Mouse (Mus musculus): Measurements from ENCODE around the gene Fam45a. TPM values are rescaled to one million over a fixed set of nuclear protein-coding genes. Genes with fewer than 3 reads are reported as not detected.
"Not testable (repeated sequence)": the region's sequence is repeated elsewhere in the genome, so short reads cannot be mapped to it uniquely, and the experiment has no call there.

Fam45a gene
- polyA plus RNA-seq, 1 experiment from 2014 or later = 48.3 TPM

DNA sequence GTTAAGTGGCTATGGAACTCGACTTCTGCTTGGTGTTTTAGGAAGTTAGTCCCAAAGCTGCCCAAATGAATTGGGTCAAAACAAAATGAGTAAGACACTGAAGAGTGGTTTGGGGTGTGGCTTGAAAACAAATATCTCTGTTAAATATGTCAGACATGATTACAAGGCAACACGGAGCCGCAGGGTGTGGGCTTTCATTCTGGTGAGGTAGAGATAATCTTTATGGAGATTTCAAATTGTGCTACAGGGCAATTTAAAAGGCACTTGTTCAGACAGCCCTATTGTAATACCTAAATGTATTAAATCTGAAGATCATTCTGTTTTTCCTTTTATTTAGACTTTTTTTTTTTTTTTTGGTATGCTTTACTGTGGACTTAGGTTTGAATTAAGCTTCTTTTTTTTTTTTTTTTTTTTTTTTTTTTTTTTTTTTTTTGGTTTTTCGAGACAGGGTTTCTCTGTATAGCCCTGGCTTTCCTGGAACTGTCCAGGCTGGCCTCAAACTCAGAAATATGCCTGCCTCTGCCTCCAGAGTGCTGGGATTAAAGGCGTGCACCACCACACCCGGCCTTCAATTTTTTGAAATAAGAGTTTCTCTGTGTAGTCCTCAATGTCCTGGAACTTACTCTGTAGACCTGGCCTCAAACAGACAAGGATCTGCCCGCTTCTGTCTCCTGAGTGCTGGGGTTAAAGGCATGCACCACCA is 11.4 kb upstream of the Fam45a start:
- 71% methylated on average over 6 of the region's 7 CpGs for WGBS (ENCODE audit: missing documents)
- H3K27ac ChIP-seq = no peak overlapping the region

GRCm38 (mm10) chr19:60804903-60805302 is 6.5 kb upstream of the Fam45a start:
- no peak overlapping the region for H3K27ac ChIP-seq
- H3K4me3 ChIP-seq (ENCODE audit: inconsistent target) = no peak overlapping the region
- H3K36me3 ChIP-seq (ENCODE audit: inconsistent target) = no peaks in the 10 kb centered on the region
- 34% methylated on average over 2 of the region's 2 CpGs for WGBS (ENCODE audit: missing documents)
- no peaks in the 10 kb centered on the region for H3K79me2 ChIP-seq (ENCODE audit: inconsistent target)

More for the DNA sequence above, 11.4 kb upstream of the Fam45a start:
- Histone ChIP-seq H3K4me3 (ENCODE audit: inconsistent target) (no peak overlapping the region), H3K79me2 (ENCODE audit: inconsistent target) (no peaks in the 10 kb centered on the region), H3K36me3 (ENCODE audit: inconsistent target) (no peaks in the 10 kb centered on the region)

- Histone ChIP-seq H3K36me3 (ENCODE audit: inconsistent target) (peaks cover 7% of the 10 kb centered on the region; the same call in 1 of the 2 replicates), H3K4me3 (ENCODE audit: inconsistent target) (no peak overlapping the region), H3K27ac (no peak overlapping the region), H3K79me2 (ENCODE audit: inconsistent target) (peaks cover 33% of the 10 kb centered on the region)
- 92% methylated on average over 2 of the region's 2 CpGs for WGBS (ENCODE audit: missing documents)
Observed at GRCm38 (mm10) chr19:60809927-60810326, 1.5 kb upstream of the Fam45a start.

GRCm38 (mm10) chr19:60812036-60812389 is 628 bp downstream of the Fam45a start:
- 16% methylated on average over 10 of the region's 10 CpGs for WGBS (ENCODE audit: missing documents)
- Histone ChIP-seq H3K27ac (peak overlapping the region; percentile 52), H3K36me3 (ENCODE audit: inconsistent target) (peaks cover 7% of the 10 kb centered on the region; the same call in 1 of the 2 replicates), H3K79me2 (ENCODE audit: inconsistent target) (peaks cover 48% of the 10 kb centered on the region), H3K4me3 (ENCODE audit: inconsistent target) (peak overlapping the region; percentile 84)

GRCm38 (mm10) chr19:60813133-60813532 is 1.7 kb downstream of the Fam45a start:
- H3K79me2 ChIP-seq (ENCODE audit: inconsistent target) = peaks cover 48% of the 10 kb centered on the region
- WGBS (ENCODE audit: missing documents) = 80% methylated on average over 1 of the region's 6 CpGs
- no peak overlapping the region for H3K4me3 ChIP-seq (ENCODE audit: inconsistent target)

DNA sequence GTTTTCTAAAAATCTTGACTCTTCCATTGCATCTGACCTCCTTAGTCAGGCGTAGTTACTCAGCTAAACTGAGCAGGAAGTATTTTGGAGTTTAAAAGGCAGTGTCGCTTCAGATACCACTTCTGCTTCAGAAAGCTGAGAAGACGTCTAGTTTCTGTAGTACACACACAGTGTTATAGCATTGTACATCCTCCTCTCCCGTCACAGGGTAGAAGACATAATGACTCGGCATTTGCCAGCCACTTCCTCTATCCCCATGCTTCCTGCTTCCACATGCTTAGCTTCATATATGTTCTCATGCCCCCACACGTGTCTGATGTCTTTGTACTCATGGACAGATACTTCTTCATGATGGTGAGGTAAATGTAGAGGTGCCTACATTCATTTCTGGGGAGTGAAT is 7.3 kb downstream of the Fam45a start:
- H3K27ac ChIP-seq = peak overlapping the region; percentile 83
- WGBS (ENCODE audit: missing documents) = 2% methylated on average over 6 of the region's 6 CpGs
- H3K4me3 ChIP-seq (ENCODE audit: inconsistent target) = no peak overlapping the region
- peaks cover 25% of the 10 kb centered on the region; the same call in 1 of the 2 replicates for H3K36me3 ChIP-seq (ENCODE audit: inconsistent target)
- peaks cover 42% of the 10 kb centered on the region for H3K79me2 ChIP-seq (ENCODE audit: inconsistent target)

More at GRCm38 (mm10) chr19:60813133-60813532, 1.7 kb downstream of the Fam45a start:
- Histone ChIP-seq H3K27ac (no peak overlapping the region), H3K36me3 (ENCODE audit: inconsistent target) (peaks cover 7% of the 10 kb centered on the region; the same call in 1 of the 2 replicates)

- peaks cover 52% of the 10 kb centered on the region for H3K36me3 ChIP-seq (ENCODE audit: inconsistent target)
- 86% methylated on average over 1 of the region's 1 CpGs for WGBS (ENCODE audit: missing documents)
Observed at GRCm38 (mm10) chr19:60837747-60838146, 26.4 kb downstream of the Fam45a start.

DNA sequence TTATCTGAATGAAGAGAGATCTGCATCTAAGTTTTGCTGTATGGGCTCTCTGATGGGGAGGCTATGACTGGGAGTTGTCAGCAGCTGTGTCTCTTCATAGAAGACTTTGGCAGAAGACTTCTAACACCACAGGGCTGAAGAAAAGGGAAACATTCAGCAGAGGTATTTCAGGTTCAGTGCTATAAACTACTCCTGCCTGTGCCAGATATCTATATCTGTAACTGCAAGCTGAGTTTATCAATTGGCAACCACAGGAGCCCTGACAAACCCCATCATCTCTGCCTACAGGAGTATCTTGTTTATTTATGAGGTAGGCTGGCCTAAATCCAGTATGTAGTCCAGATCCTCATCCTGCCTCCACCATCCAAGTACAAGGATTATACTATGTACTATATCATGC is 31.9 kb downstream of the Fam45a start:
- Histone ChIP-seq H3K79me2 (ENCODE audit: inconsistent target) (no peaks in the 10 kb centered on the region), H3K4me3 (ENCODE audit: inconsistent target) (no peak overlapping the region), H3K36me3 (ENCODE audit: inconsistent target) (peaks cover 13% of the 10 kb centered on the region; the same call in 1 of the 2 replicates), H3K27ac (no peak overlapping the region)

More at GRCm38 (mm10) chr19:60837747-60838146, 26.4 kb downstream of the Fam45a start:
- H3K79me2 ChIP-seq (ENCODE audit: inconsistent target) = no peaks in the 10 kb centered on the region
- no peak overlapping the region for H3K4me3 ChIP-seq (ENCODE audit: inconsistent target)
- no peak overlapping the region for H3K27ac ChIP-seq

DNA sequence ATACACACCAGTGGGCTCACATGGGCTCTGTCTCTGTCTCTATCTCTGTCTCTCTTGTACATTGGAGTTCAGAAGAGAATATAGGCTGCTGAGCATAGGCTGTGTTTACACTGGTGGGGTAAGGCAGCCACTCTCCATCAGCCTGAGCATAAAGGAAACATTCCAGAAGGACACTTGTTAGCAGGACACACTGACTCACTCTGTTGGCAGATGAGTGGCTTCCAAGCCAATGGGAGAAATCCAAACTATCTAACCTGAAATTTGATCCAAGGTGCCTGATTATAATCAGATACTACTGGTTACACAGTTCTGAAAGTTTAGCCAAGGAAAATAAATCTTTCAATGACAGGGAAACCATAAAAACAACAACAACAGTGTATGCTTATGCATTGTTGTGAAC is 34.3 kb downstream of the Fam45a start:
- Histone ChIP-seq H3K36me3 (ENCODE audit: inconsistent target) (no peaks in the 10 kb centered on the region), H3K79me2 (ENCODE audit: inconsistent target) (no peaks in the 10 kb centered on the region), H3K4me3 (ENCODE audit: inconsistent target) (no peak overlapping the region), H3K27ac (no peak overlapping the region)

GRCm38 (mm10) chr19:60860868-60861700 is 49.7 kb downstream of the Fam45a start, which contains the start of gene Sfxn4:
Sfxn4 (minus strand) TSS chr19:60861479.
- WGBS (ENCODE audit: missing documents) = 2% methylated on average over 30 of the region's 30 CpGs
- H3K4me3 ChIP-seq (ENCODE audit: inconsistent target) = peak within 1 kb of the TSS; percentile 69
- peak within 1 kb of the TSS; percentile 22; the same call in 1 of the 2 replicates for H3K27ac ChIP-seq
- no peaks in the 10 kb centered on the region for H3K79me2 ChIP-seq (ENCODE audit: inconsistent target)
- H3K36me3 ChIP-seq (ENCODE audit: inconsistent target) = peaks cover 21% of the 10 kb centered on the region; the same call in 1 of the 2 replicates

GRCm38 (mm10) chr19:60866169-60866568 is 54.8 kb downstream of the Fam45a start:
- peaks cover 37% of the 10 kb centered on the region for H3K36me3 ChIP-seq (ENCODE audit: inconsistent target)

GRCm38 (mm10) chr19:60870489-60870888 is 59.1 kb downstream of the Fam45a start:
- no peak overlapping the region for H3K4me3 ChIP-seq (ENCODE audit: inconsistent target)
- peaks cover 20% of the 10 kb centered on the region for H3K36me3 ChIP-seq (ENCODE audit: inconsistent target)
- no peak overlapping the region for H3K27ac ChIP-seq
- WGBS (ENCODE audit: missing documents) = no CpG with 5 or more reads among the region's 1 CpGs
- H3K79me2 ChIP-seq (ENCODE audit: inconsistent target) = no peaks in the 10 kb centered on the region; the same call in 1 of the 2 replicates

More at GRCm38 (mm10) chr19:60866169-60866568, 54.8 kb downstream of the Fam45a start:
- WGBS (ENCODE audit: missing documents) = 92% methylated on average over 4 of the region's 4 CpGs
- H3K79me2 ChIP-seq (ENCODE audit: inconsistent target); H3K27ac ChIP-seq; H3K4me3 ChIP-seq (ENCODE audit: inconsistent target): not testable (repeated sequence)

DNA sequence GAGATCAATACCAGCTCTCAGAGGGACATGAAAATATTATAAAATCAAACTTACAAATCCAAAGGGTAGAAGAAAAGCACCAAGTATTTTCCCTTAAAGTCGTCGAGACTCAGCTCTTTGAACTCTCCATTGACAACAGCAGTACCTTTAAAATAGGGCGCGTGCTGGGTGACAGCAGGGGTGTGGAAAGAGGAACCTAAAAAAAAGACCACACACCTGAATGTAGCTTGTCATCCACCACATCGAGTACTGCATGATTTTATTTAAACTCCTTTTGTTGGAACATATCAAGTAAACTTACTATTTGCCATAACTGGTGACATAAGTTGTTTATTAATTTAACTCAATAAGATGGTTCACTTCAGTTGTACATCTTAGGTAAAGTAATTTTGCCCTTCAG is 60.0 kb downstream of the Fam45a start:
- Histone ChIP-seq H3K79me2 (ENCODE audit: inconsistent target) (no peaks in the 10 kb centered on the region; the same call in 1 of the 2 replicates), H3K27ac (no peak overlapping the region), H3K4me3 (ENCODE audit: inconsistent target) (no peak overlapping the region), H3K36me3 (ENCODE audit: inconsistent target) (peaks cover 16% of the 10 kb centered on the region)
- WGBS (ENCODE audit: missing documents) = 87% methylated on average over 4 of the region's 5 CpGs

GRCm38 (mm10) chr19:60872272-60872671 is 60.9 kb downstream of the Fam45a start:
- H3K79me2 ChIP-seq (ENCODE audit: inconsistent target) = no peaks in the 10 kb centered on the region; the same call in 1 of the 2 replicates
- no peak overlapping the region for H3K27ac ChIP-seq
- no peak overlapping the region for H3K4me3 ChIP-seq (ENCODE audit: inconsistent target)
- peaks cover 13% of the 10 kb centered on the region for H3K36me3 ChIP-seq (ENCODE audit: inconsistent target)
- 45% methylated on average over 1 of the region's 1 CpGs for WGBS (ENCODE audit: missing documents)

DNA sequence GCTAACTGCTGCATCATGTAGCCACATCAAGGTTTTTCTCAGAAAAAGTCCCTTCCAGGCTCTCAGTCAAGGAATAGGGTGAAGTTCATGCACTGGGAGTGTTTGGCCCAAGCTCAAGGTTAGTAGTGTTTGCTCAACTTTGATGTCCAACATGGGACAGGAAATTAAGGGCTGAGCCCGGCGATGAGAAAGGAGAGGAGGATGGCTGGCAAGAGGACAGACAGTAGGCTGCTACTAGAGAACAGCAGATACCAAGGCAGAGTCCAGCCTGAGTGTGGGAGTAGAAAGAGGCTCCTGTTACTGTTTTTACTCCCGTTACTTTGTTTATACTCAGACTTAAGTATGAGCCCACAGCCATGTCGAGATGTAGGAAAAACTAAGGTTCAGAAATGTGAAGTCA is 62.1 kb downstream of the Fam45a start:
- H3K79me2 ChIP-seq (ENCODE audit: inconsistent target) = no peaks in the 10 kb centered on the region; the same call in 1 of the 2 replicates
- no peak overlapping the region for H3K27ac ChIP-seq
- whole genome bisulfite sequencing (ENCODE audit: missing documents) = 15% methylated on average over 4 of the region's 4 CpGs
- peaks cover 13% of the 10 kb centered on the region for H3K36me3 ChIP-seq (ENCODE audit: inconsistent target)
- H3K4me3 ChIP-seq (ENCODE audit: inconsistent target) = peak overlapping the region; percentile 79

Measured in macrophage (primary cell).